Mouse (Mus musculus): ENCODE measurements around the gene Dpy30. TPM values are rescaled to one million over a fixed set of nuclear protein-coding genes. Genes with fewer than 3 reads are reported as not detected.

The Dpy30 gene
- polyA plus RNA-seq, 1 experiment from 2014 or later, result 222 TPM

DNA sequence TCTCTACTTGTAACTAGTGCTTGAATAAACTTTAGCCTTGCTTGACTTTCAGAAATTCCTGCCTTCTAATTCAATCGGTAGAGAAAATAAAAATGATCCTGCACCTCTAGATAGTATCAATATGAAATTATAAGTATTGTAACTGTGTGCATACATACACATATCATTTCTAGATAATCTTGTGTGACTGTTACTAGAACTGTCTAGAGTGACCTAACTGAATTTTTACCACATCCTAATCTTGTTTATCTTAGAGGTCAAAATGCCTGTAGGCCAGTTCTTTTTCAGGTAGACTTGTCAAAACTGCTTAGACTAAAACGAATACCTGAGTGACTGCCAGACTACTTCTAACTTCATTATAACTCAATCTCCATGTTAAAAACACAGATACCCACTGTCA, 53.5 kb downstream of the Dpy30 start:
- H3K9me3 ChIP-seq (ENCODE audit: control insufficient read depth, low read length), result no peaks in the 10 kb centered on the region
- 56% methylated on average over 2 of the region's 2 CpGs for WGBS

DNA sequence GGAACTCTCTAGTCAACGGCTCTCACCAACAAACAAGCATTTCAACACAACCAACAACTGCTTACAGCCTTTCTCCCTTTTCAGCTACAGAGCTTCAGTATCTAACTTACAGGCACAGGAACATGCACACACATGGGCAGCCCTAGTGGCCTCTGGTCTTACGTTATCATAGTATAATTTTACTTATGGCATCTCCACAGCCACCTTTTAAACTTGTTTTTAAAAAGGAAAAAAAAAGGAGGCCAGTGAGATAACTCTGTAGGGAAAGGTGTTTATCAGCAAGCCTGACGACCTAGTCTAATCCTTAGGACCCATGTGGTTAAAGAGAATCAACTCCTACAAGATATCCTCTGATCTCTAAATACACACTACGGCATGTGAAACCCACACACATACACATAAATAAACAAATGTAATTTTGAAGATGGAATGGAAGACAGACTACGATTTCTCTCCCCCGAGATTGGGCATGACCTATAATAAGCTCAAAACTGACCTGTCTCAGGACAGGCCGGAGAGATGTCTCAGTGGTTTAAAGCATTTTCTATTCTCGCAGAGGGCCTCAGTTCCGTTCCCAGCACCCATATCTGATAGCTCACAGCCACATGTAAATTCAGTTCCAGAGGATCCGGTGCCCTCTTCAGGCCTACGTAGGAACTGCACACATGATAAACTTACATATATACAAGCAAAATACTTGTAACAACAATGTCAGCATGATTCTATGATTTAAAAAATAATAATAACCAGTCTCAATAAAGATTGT, 56.1 kb downstream of the Dpy30 start:
- H3K4me2 ChIP-seq (ENCODE audit: low read depth, low read length), result no peak overlapping the region
- 85% methylated on average over 11 of the region's 11 CpGs for WGBS
- no peak for ATAC-seq (ENCODE audit: low read depth)
- peaks cover 21% of the 10 kb centered on the region for H3K4me1 ChIP-seq (replicated peaks; ENCODE audit: control insufficient read depth, insufficient read depth, low read length)
- H3K9ac ChIP-seq (ENCODE audit: low read length), result no peak overlapping the region
- no peaks in the 10 kb centered on the region for H3K9me3 ChIP-seq (ENCODE audit: control insufficient read depth, low read length)
- H3K4me3 ChIP-seq (ENCODE audit: low read length), result no peak overlapping the region
- no peaks in the 10 kb centered on the region for H3K27me3 ChIP-seq (ENCODE audit: control insufficient read depth, insufficient read depth, low read depth, low read length)
- no peaks in the 10 kb centered on the region; the same call in 1 of the 2 replicates for H3K36me3 ChIP-seq (ENCODE audit: control insufficient read depth, insufficient read depth, low read length)
- no peak overlapping the region for H3K27ac ChIP-seq (ENCODE audit: low read length)

More for the DNA sequence above, 53.5 kb downstream of the Dpy30 start:
- Histone ChIP-seq H3K27me3 (ENCODE audit: control insufficient read depth, insufficient read depth, low read depth, low read length) (no peaks in the 10 kb centered on the region), H3K4me2 (ENCODE audit: low read depth, low read length) (no peak overlapping the region), H3K4me1 (replicated peaks; ENCODE audit: control insufficient read depth, insufficient read depth, low read length) (peaks cover 11% of the 10 kb centered on the region), H3K4me3 (ENCODE audit: low read length) (no peak overlapping the region), H3K9ac (ENCODE audit: low read length) (no peak overlapping the region), H3K27ac (ENCODE audit: low read length) (no peak overlapping the region), H3K36me3 (ENCODE audit: control insufficient read depth, insufficient read depth, low read length) (no peaks in the 10 kb centered on the region; the same call in 1 of the 2 replicates)
- ATAC-seq (ENCODE audit: low read depth), result no peak

DNA sequence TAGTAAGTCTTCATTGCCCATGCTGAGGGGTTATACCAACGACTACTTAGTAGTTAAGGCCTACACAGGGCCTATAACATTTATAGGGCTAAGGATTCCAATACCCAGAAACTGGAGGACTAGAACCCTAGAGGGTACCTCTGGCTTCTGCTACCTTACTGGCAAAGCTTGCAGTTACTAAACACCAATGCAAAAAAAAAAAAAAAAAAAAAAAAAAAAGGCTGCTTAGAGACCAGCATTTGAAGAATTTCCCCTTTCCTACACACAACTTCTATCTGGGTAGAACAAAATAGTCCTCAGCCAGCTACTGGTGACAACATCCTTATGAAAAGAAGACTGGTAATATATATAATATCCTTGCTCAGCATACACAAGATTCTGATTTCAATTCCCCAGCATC, 58.1 kb downstream of the Dpy30 start:
- H3K27me3 ChIP-seq (ENCODE audit: control insufficient read depth, insufficient read depth, low read depth, low read length), result no peaks in the 10 kb centered on the region

DNA sequence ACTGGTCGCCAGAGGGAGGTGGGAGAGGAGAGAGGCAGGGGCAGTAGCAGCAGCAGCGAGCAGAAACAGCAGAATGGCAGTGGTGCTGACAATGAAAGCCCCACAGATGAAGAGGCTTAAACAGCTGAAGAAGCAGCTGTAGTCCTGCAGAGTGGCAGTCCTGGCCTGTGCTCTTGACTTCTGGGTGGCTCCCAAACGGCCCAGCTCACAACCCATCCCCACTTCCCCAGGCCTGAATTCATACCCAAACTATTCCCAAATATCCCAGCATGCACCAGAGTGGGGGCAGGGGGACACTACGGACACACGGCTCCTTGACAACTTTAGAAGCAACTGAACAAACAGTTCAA, 58.6 kb downstream of the Dpy30 start:
- H3K4me3 ChIP-seq (ENCODE audit: low read length), result no peak overlapping the region
- H3K9me3 ChIP-seq (ENCODE audit: control insufficient read depth, low read length), result no peaks in the 10 kb centered on the region
- H3K27me3 ChIP-seq (ENCODE audit: control insufficient read depth, insufficient read depth, low read depth, low read length), result no peaks in the 10 kb centered on the region
- no peaks in the 10 kb centered on the region; the same call in 1 of the 2 replicates for H3K36me3 ChIP-seq (ENCODE audit: control insufficient read depth, insufficient read depth, low read length)
- peak; percentile 68 for ATAC-seq (ENCODE audit: low read depth)
- peak overlapping the region; percentile 7; the same call in 1 of the 2 replicates for H3K27ac ChIP-seq (ENCODE audit: low read length)
- 0 out of 2 replicates have a peak overlapping the region, but pooled peaks have one; percentile 11 for H3K9ac ChIP-seq (ENCODE audit: low read length)
- WGBS, result 10% methylated on average over 5 of the region's 5 CpGs
- H3K4me2 ChIP-seq (ENCODE audit: low read depth, low read length), result no peak overlapping the region
- peaks cover 21% of the 10 kb centered on the region for H3K4me1 ChIP-seq (replicated peaks; ENCODE audit: control insufficient read depth, insufficient read depth, low read length)

More for the DNA sequence above, 58.1 kb downstream of the Dpy30 start:
- WGBS, result 42% methylated on average over 1 of the region's 1 CpGs
- H3K9ac ChIP-seq (ENCODE audit: low read length), result no peak overlapping the region
- H3K36me3 ChIP-seq (ENCODE audit: control insufficient read depth, insufficient read depth, low read length), result no peaks in the 10 kb centered on the region; the same call in 1 of the 2 replicates
- ATAC-seq (ENCODE audit: low read depth), result no peak
- no peak overlapping the region for H3K4me2 ChIP-seq (ENCODE audit: low read depth, low read length)
- H3K4me3 ChIP-seq (ENCODE audit: low read length), result no peak overlapping the region
- H3K9me3 ChIP-seq (ENCODE audit: control insufficient read depth, low read length), result no peaks in the 10 kb centered on the region
- no peak overlapping the region; the same call in 1 of the 2 replicates for H3K27ac ChIP-seq (ENCODE audit: low read length)
- H3K4me1 ChIP-seq (replicated peaks; ENCODE audit: control insufficient read depth, insufficient read depth, low read length), result peaks cover 21% of the 10 kb centered on the region

GRCm38 (mm10) chr17:74264333-74265155, 59.2 kb downstream of the Dpy30 start:
- Histone ChIP-seq H3K4me3 (ENCODE audit: low read length) (no peak overlapping the region), H3K27me3 (ENCODE audit: control insufficient read depth, insufficient read depth, low read depth, low read length) (no peaks in the 10 kb centered on the region), H3K9me3 (ENCODE audit: control insufficient read depth, low read length) (no peaks in the 10 kb centered on the region), H3K4me1 (replicated peaks; ENCODE audit: control insufficient read depth, insufficient read depth, low read length) (peaks cover 21% of the 10 kb centered on the region), H3K27ac (ENCODE audit: low read length) (no peak overlapping the region), H3K36me3 (ENCODE audit: control insufficient read depth, insufficient read depth, low read length) (no peaks in the 10 kb centered on the region; the same call in 1 of the 2 replicates), H3K4me2 (ENCODE audit: low read depth, low read length) (no peak overlapping the region), H3K9ac (ENCODE audit: low read length) (no peak overlapping the region)
- ATAC-seq (ENCODE audit: low read depth), result peak; percentile 26; the same call in 1 of the 2 replicates
- whole genome bisulfite sequencing, result 58% methylated on average over 3 of the region's 3 CpGs

DNA sequence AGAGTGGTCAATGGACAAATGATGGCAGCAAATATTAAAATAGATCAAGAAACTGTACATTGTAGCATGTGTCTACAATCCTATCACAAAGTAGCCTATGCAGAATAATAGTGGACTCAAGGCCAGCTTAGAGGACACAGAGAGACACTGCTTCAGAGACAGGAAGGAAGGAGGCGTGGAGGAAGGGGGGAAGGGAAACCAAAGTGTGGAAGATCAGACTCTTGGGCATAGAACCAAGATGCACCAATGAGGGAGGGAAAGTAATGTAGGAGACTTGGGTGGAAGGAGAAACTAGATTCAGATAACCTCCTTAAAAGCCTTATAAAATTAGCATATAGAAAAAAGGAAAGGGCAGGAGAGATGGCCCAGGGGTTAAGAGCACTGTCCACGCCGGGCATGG, 61.3 kb downstream of the Dpy30 start:
- no peak overlapping the region for H3K9ac ChIP-seq (ENCODE audit: low read length)
- no peak overlapping the region for H3K4me2 ChIP-seq (ENCODE audit: low read depth, low read length)
- H3K9me3 ChIP-seq (ENCODE audit: control insufficient read depth, low read length), result no peaks in the 10 kb centered on the region
- H3K27me3 ChIP-seq (ENCODE audit: control insufficient read depth, insufficient read depth, low read depth, low read length), result no peaks in the 10 kb centered on the region
- no peak for ATAC-seq (ENCODE audit: low read depth)
- H3K27ac ChIP-seq (ENCODE audit: low read length), result no peak overlapping the region
- no peaks in the 10 kb centered on the region for H3K36me3 ChIP-seq (ENCODE audit: control insufficient read depth, insufficient read depth, low read length)
- H3K4me3 ChIP-seq (ENCODE audit: low read length), result no peak overlapping the region
- WGBS, result 87% methylated on average over 3 of the region's 3 CpGs
- peaks cover 21% of the 10 kb centered on the region for H3K4me1 ChIP-seq (replicated peaks; ENCODE audit: control insufficient read depth, insufficient read depth, low read length)

Other genes starting within 250 kb of the Dpy30 start
- gene Memo1, start 28.4 kb downstream of the Dpy30 start, polyA plus RNA-seq (2015; fragmentation: Nextera tagmentation; extraction: Ambion mirVana), result 80.9 and 85.1 TPM in 2 replicates
- 10.8 and 11.0 TPM in 2 replicates for gene Spast, start 15.0 kb upstream of the Dpy30 start, polyA plus RNA-seq (2015; fragmentation: Nextera tagmentation; extraction: Ambion mirVana)
- 38.4 and 40.5 TPM in 2 replicates for gene Slc30a6, start 71.7 kb upstream of the Dpy30 start, polyA plus RNA-seq (2015; fragmentation: Nextera tagmentation; extraction: Ambion mirVana)
- 0.30 and 0.39 TPM in 2 replicates for gene Nlrc4, start 135.2 kb upstream of the Dpy30 start, polyA plus RNA-seq (2015; fragmentation: Nextera tagmentation; extraction: Ambion mirVana)
- 67.5 and 67.9 TPM in 2 replicates for gene Yipf4, start 165.5 kb upstream of the Dpy30 start, polyA plus RNA-seq (2015; fragmentation: Nextera tagmentation; extraction: Ambion mirVana)
- 76.8 and 89.7 TPM in 2 replicates for gene Birc6, start 204.4 kb upstream of the Dpy30 start, polyA plus RNA-seq (2015; fragmentation: Nextera tagmentation; extraction: Ambion mirVana)

Measured in lung, embryonic 16.5 days (tissue).